Mouse (Mus musculus) cortical plate, adult 2 months (tissue): ENCODE results near the gene Tmem210. TPM values are rescaled to one million over a fixed set of nuclear protein-coding genes. Genes with fewer than 3 reads are reported as not detected.

Experiments
- H3K27ac ChIP-seq: fragments of 200-500 bp; 2 replicates; pipeline ENCODE4 v1.5.1; 2012; ENCODE audit warnings: low read length, control low read depth, inconsistent platforms; ENCODE audit not compliant: insufficient read depth
- H3K4me1 ChIP-seq: fragments of 200-500 bp; 2 replicates; pipeline ENCODE4 v1.6.1; 2011; ENCODE audit warnings: low read length; ENCODE audit not compliant: control insufficient read depth, insufficient read depth
- H3K4me3 ChIP-seq: fragments of 200-500 bp; 2 replicates; pipeline ENCODE4 v1.5.1; 2011; ENCODE audit warnings: mild to moderate bottlenecking, low read length, control low read depth; ENCODE audit not compliant: insufficient read depth
- CTCF ChIP-seq: fragments of 200-500 bp; IDR thresholded peaks from 2 replicates; pipeline ENCODE4 v1.5.1; 2011; ENCODE audit warnings: mild to moderate bottlenecking, control low read depth, low read length; ENCODE audit not compliant: insufficient read depth; ENCODE audit errors: extremely low read depth
- POLR2A ChIP-seq: fragments of 200-500 bp; IDR thresholded peaks from 2 replicates; pipeline ENCODE4 v1.6.1; 2011; ENCODE audit warnings: mild to moderate bottlenecking, low read length, control low read depth; ENCODE audit not compliant: insufficient read depth; ENCODE audit errors: extremely low read depth
- polyA plus RNA-seq: library from polyadenylated mRNA; depleted of rRNA; stranded (reverse); fragments of >200 nt; gene quantifications from 2 replicates; pipeline ENCODE4 v1.2.3, GENCODE M21; 2012; rRNA removed

The Tmem210 gene
- polyA plus RNA-seq, 1 experiment: not detected

- no peaks in the 10 kb centered on the region for H3K4me1 ChIP-seq
- no peak for TF ChIP-seq CTCF
- TF ChIP-seq POLR2A: no peak
- H3K4me3 ChIP-seq: no peak overlapping the region
- H3K27ac ChIP-seq: no peak overlapping the region
Measured at GRCm38 (mm10) chr2:25326036-25326435, 38.1 kb downstream of the Tmem210 start.

DNA sequence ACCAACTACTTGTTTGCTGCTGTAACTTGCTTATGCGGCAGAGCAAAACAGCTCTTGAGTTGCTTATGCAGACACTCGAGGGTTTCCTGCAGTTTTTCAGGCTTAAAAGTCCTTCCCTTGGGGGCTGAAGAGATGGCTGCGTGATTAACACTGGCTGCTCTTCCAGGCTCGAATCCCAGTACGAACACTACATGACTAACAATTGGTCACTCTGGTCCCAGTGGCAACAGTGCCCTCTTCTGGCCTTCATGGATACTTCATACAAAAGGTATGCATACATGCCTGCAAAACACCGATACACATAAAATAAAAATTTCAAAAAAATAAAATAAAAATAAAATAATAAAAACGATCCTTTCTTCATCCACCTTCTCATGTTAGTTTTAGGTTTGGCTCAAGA, 40.5 kb downstream of the Tmem210 start:
- H3K27ac ChIP-seq: no peak overlapping the region
- H3K4me3 ChIP-seq: no peak overlapping the region
- peaks cover 2% of the 10 kb centered on the region; the same call in 1 of the 2 replicates for H3K4me1 ChIP-seq
- TF ChIP-seq POLR2A (no peak), CTCF (peak; percentile 55)

DNA sequence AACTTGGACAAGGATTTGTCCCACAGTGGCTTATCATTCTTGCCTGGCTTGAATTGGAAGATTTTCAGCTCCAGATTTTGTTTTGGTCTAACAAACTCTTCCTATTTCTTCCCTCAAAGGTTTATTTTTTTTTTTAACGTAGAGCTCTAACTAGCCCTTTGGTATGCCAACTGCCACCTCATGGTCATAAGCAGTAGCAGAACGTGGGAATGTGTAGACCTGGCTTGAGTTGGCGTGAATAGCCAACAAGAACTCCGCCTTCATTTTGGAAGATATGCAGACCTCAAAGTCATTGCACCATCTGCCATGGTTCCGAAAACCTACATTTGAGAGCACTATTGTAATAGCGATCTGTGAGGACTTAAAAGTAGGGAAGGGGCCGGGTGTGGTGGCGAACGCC, 43.5 kb downstream of the Tmem210 start:
- Histone ChIP-seq H3K4me1 (peaks cover 2% of the 10 kb centered on the region; the same call in 1 of the 2 replicates), H3K27ac (no peak overlapping the region), H3K4me3 (peak overlapping the region; percentile 46)
- no peak for TF ChIP-seq POLR2A
- no peak for TF ChIP-seq CTCF

- H3K27ac ChIP-seq: 0 out of 2 replicates have a peak within 1 kb of the TSS, but pooled peaks have one; percentile 4
- peak; percentile 92 for TF ChIP-seq POLR2A
- TF ChIP-seq CTCF: no peak
- peak within 1 kb of the TSS; percentile 46 for H3K4me3 ChIP-seq
- peaks cover 2% of the 10 kb centered on the region; the same call in 1 of the 2 replicates for H3K4me1 ChIP-seq
Measured at GRCm38 (mm10) chr2:25332286-25333160, 44.6 kb downstream of the Tmem210 start, which contains the start of gene Man1b1. Gene Man1b1, plus strand, starts transcription at chr2:25332338.

GRCm38 (mm10) chr2:25333569-25333968, 45.6 kb downstream of the Tmem210 start:
- H3K4me1 ChIP-seq: peaks cover 2% of the 10 kb centered on the region; the same call in 1 of the 2 replicates
- H3K4me3 ChIP-seq: peak overlapping the region; percentile 46; the same call in 1 of the 2 replicates
- no peak overlapping the region for H3K27ac ChIP-seq
- TF ChIP-seq POLR2A (no peak), CTCF (no peak)

DNA sequence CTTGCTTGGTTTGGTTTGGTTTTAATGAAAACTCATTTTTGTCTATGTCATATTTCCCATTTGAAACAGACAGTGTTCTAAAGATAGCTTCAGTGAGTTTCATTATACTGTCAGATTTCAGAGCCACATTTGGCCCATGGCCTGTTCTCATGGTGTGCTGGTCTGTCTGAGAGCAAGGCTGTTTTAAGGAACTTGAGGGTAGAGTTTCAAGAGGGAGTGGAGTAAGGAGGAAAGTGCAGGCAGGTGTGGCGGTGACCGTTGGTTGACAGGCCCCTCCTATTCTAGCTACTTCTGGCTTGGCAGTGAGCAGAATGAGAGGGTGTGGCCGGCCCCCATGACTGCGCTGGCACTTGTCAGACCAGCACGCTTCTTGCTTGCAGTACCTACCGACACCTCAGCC, 50.4 kb downstream of the Tmem210 start:
- H3K27ac ChIP-seq: no peak overlapping the region
- TF ChIP-seq POLR2A (no peak), CTCF (no peak)

More for the DNA sequence above, 50.4 kb downstream of the Tmem210 start:
- H3K4me1 ChIP-seq: no peaks in the 10 kb centered on the region; the same call in 1 of the 2 replicates
- no peak overlapping the region for H3K4me3 ChIP-seq

Other genes starting within 250 kb of the Tmem210 start
- 724 and 838 TPM in 2 replicates for gene Nsmf, start 233.8 kb upstream of the Tmem210 start, polyA plus RNA-seq
- gene Entpd8, start 207.8 kb upstream of the Tmem210 start, polyA plus RNA-seq: not detected in 2 replicates
- not detected in 2 replicates for gene Noxa1, start 193.0 kb upstream of the Tmem210 start, polyA plus RNA-seq
- gene Nrarp, start 107.4 kb upstream of the Tmem210 start, polyA plus RNA-seq: 22.1 and 24.2 TPM in 2 replicates
- gene Tor4a, start 91.3 kb upstream of the Tmem210 start, polyA plus RNA-seq: 2.5 TPM in 2 replicates
- gene Nelfb, start 76.7 kb upstream of the Tmem210 start, polyA plus RNA-seq: 52.0 and 57.5 TPM in 2 replicates
- gene Stpg3, start 73.5 kb upstream of the Tmem210 start, polyA plus RNA-seq: 0.11 TPM in 1 of 2 replicates, not detected in the other
- gene Fam166a, start 69.4 kb upstream of the Tmem210 start, polyA plus RNA-seq: 0.19 and 0.21 TPM in 2 replicates
- gene Tubb4b, start 63.4 kb upstream of the Tmem210 start, polyA plus RNA-seq: 527 and 537 TPM in 2 replicates
- gene Slc34a3, start 53.8 kb upstream of the Tmem210 start, polyA plus RNA-seq: 0.26 and 0.44 TPM in 2 replicates
- gene Rnf224, start 51.4 kb upstream of the Tmem210 start, polyA plus RNA-seq: not detected in 2 replicates
- gene Rnf208, start 45.9 kb upstream of the Tmem210 start, polyA plus RNA-seq: 314 and 325 TPM in 2 replicates
- 0.21 and 0.57 TPM in 2 replicates for gene Cysrt1, start 45.7 kb upstream of the Tmem210 start, polyA plus RNA-seq
- gene AL732309.1, start 41.3 kb upstream of the Tmem210 start, polyA plus RNA-seq: 14.0 and 15.5 TPM in 2 replicates
- 33.8 and 36.0 TPM in 2 replicates for gene Tmem203, start 32.7 kb upstream of the Tmem210 start, polyA plus RNA-seq
- gene Tprn, start 25.5 kb upstream of the Tmem210 start, polyA plus RNA-seq: 14.0 and 22.0 TPM in 2 replicates
- gene Ssna1, start 15.7 kb upstream of the Tmem210 start, polyA plus RNA-seq: 87.9 and 93.2 TPM in 2 replicates
- 75.7 and 76.5 TPM in 2 replicates for gene Anapc2, start 15.7 kb upstream of the Tmem210 start, polyA plus RNA-seq
- gene Lrrc26, start 1.8 kb downstream of the Tmem210 start, polyA plus RNA-seq: not detected in 2 replicates
- 336 and 340 TPM in 2 replicates for gene Grin1, start 31.0 kb downstream of the Tmem210 start, polyA plus RNA-seq
- 27.0 and 28.4 TPM in 2 replicates for gene Man1b1, start 44.2 kb downstream of the Tmem210 start, polyA plus RNA-seq
- gene Dpp7, start 68.2 kb downstream of the Tmem210 start, polyA plus RNA-seq: 59.8 and 69.1 TPM in 2 replicates
- 16.6 and 20.4 TPM in 2 replicates for gene Uap1l1, start 77.5 kb downstream of the Tmem210 start, polyA plus RNA-seq
- 4.0 and 4.4 TPM in 2 replicates for gene Sapcd2, start 84.2 kb downstream of the Tmem210 start, polyA plus RNA-seq
- 15.8 and 19.0 TPM in 2 replicates for gene Entpd2, start 107.7 kb downstream of the Tmem210 start, polyA plus RNA-seq
- gene Npdc1, start 111.2 kb downstream of the Tmem210 start, polyA plus RNA-seq: 435 and 468 TPM in 2 replicates
- 0.38 and 0.48 TPM in 2 replicates for gene Fut7, start 135.1 kb downstream of the Tmem210 start, polyA plus RNA-seq
- gene Abca2, start 140.6 kb downstream of the Tmem210 start, polyA plus RNA-seq: 105 and 109 TPM in 2 replicates
- gene Clic3, start 168.7 kb downstream of the Tmem210 start, polyA plus RNA-seq: 0.72 and 0.79 TPM in 2 replicates
- gene Paxx, start 172.9 kb downstream of the Tmem210 start, polyA plus RNA-seq: 137 TPM in 2 replicates
- 2,250 and 2,426 TPM in 2 replicates for gene Ptgds, start 181.9 kb downstream of the Tmem210 start, polyA plus RNA-seq
- not detected in 2 replicates for gene Lcn12, start 205.8 kb downstream of the Tmem210 start, polyA plus RNA-seq
- 44.3 and 46.1 TPM in 2 replicates for gene Fbxw5, start 212.6 kb downstream of the Tmem210 start, polyA plus RNA-seq
- gene C8g, start 213.6 kb downstream of the Tmem210 start, polyA plus RNA-seq: 2.3 and 3.3 TPM in 2 replicates